Mouse (Mus musculus) bone marrow, adult 2 months (tissue): Measurements from ENCODE around the gene Herpud2.

Experiments
- CTCF ChIP-seq: fragments of 200-500 bp; IDR thresholded peaks from 2 replicates; pipeline ENCODE4 v1.5.1; 2011; ENCODE audit warnings: low read length, control low read depth; ENCODE audit not compliant: control insufficient read depth, insufficient read depth
- POLR2A ChIP-seq: fragments of 200-500 bp; IDR thresholded peaks from 2 replicates; pipeline ENCODE4 v1.6.1; 2011; ENCODE audit warnings: low read depth, mild to moderate bottlenecking, control low read depth, low read length, borderline replicate concordance; ENCODE audit not compliant: control insufficient read depth

- no peak for TF ChIP-seq CTCF
- TF ChIP-seq POLR2A: no peak
These were observed 92.9 kb downstream of the Herpud2 start for GRCm38 (mm10) chr9:25058726-25059125.
